ENCODE assay signal across 14 mouse cellular contexts in the genomic region with DNA sequence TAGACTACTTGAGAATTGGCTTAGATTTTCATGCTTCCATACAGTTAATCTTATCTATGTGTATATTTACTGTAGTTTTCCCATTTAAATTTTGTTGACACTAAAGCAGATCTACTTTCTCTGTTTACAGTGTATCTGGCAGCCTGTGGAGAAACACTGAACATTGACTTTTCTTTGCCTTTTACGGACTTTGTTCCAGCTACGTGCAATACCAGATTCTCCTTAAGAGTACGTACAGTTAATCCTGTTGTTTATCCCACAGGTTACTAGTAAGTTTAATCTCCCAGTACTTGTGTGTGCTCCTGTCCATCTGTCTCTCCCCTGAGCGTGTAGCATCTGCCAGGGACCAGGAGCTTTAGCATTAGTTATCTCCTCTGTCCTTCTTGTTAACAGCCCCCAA.
"Had no signal": no experiment of that assay in that cellular context is flagged by ENCODE, and none has a peak within 500 bp of the region (broad histone marks: within the 10 kb centered on the region; RNA-seq: fewer than 3 reads in every experiment).

No protein-coding gene starts in this region.

- H3K4me3 ChIP-seq: liver, embryonic 13.5 days; midbrain, embryonic 10.5 days; midbrain, embryonic 12.5 days; midbrain, embryonic 15.5 days; neural tube, embryonic 12.5 days; stomach, embryonic 15.5 days had no signal

- H3K27ac ChIP-seq: liver, embryonic 13.5 days; midbrain, embryonic 10.5 days; midbrain, embryonic 12.5 days; midbrain, embryonic 15.5 days; neural tube, embryonic 12.5 days; stomach, embryonic 15.5 days had no signal

- H3K9ac ChIP-seq: liver, embryonic 13.5 days; lung, embryonic 14.5 days; midbrain, embryonic 12.5 days; midbrain, embryonic 15.5 days; neural tube, embryonic 12.5 days; stomach, embryonic 15.5 days had no signal

- H3K4me2 ChIP-seq: liver, embryonic 13.5 days; lung, embryonic 14.5 days; midbrain, embryonic 12.5 days; midbrain, embryonic 15.5 days; neural tube, embryonic 12.5 days; stomach, embryonic 15.5 days had no signal

- H3K36me3 ChIP-seq: stomach, embryonic 15.5 days had no signal

- H3K4me1 ChIP-seq: liver, embryonic 13.5 days; midbrain, embryonic 10.5 days; midbrain, embryonic 12.5 days; midbrain, embryonic 15.5 days; neural tube, embryonic 12.5 days; stomach, embryonic 15.5 days had no signal

- H3K9me3 ChIP-seq: liver, embryonic 13.5 days; midbrain, embryonic 10.5 days; midbrain, embryonic 12.5 days; midbrain, embryonic 15.5 days; neural tube, embryonic 12.5 days; stomach, embryonic 15.5 days had no signal

- H3K27me3 ChIP-seq: liver, embryonic 13.5 days; midbrain, embryonic 12.5 days; midbrain, embryonic 15.5 days; neural tube, embryonic 12.5 days; stomach, embryonic 15.5 days had no signal

- DNase-seq: liver, embryonic 13.5 days; lung, adult 18-20 months; lung, embryonic 14.5 days; lung, postnatal 10 days; lung, postnatal 4 days; right cerebral cortex, postnatal 14 days; thymus, adult 2 months; thymus, postnatal 25 days; thymus, postnatal 4 days had no signal

- ATAC-seq: midbrain, embryonic 15.5 days had no signal
